Mouse (Mus musculus): ENCODE data around the gene Sgsm3. TPM values are rescaled to one million over a fixed set of nuclear protein-coding genes. Genes with fewer than 3 reads are reported as not detected.

The Sgsm3 gene
- polyA plus RNA-seq, 1 experiment from 2014 or later: 74.3 TPM

DNA sequence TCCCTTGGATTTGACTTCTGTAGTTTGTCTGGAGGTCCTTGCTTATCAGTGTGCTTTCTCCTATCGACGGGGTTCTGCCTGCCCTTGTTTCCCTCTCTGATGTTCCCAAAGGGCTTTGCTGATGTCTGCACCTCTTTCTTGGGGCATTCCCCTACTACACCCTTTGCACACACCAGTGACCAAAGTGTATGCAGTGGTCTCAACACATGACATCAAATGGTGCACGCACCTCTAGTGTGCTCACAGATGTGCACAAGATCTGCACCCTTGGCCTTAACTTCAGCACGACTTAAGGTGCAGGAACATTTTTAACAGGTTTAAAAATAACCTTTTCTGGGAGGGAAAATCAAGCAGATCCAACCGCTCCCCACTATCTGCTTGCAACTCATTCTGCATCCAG, 38.2 kb upstream of the Sgsm3 start:
- no peaks in the 10 kb centered on the region for H3K27me3 ChIP-seq (ENCODE audit: control insufficient read depth, insufficient read depth, low read depth, low read length)
- H3K9me3 ChIP-seq (replicated peaks; ENCODE audit: control insufficient read depth, low read length, poor library complexity, severe bottlenecking): no peaks in the 10 kb centered on the region
- H3K4me2 ChIP-seq (ENCODE audit: low read length): no peak overlapping the region
- H3K4me3 ChIP-seq (ENCODE audit: low read depth, low read length): no peak overlapping the region
- 67% methylated on average over 5 of the region's 5 CpGs for WGBS
- H3K36me3 ChIP-seq (ENCODE audit: control insufficient read depth, insufficient read depth, low read length): peaks cover 6% of the 10 kb centered on the region; the same call in 1 of the 2 replicates
- no peak overlapping the region for H3K9ac ChIP-seq (ENCODE audit: low read depth, low read length)
- no peaks in the 10 kb centered on the region for H3K4me1 ChIP-seq (ENCODE audit: control insufficient read depth, insufficient read depth, low read length)
- H3K27ac ChIP-seq (ENCODE audit: low read length): no peak overlapping the region
- no peak for ATAC-seq

- no peak for ATAC-seq
- Histone ChIP-seq H3K36me3 (ENCODE audit: control insufficient read depth, insufficient read depth, low read length) (peaks cover 6% of the 10 kb centered on the region; the same call in 1 of the 2 replicates), H3K9ac (ENCODE audit: low read depth, low read length) (no peak overlapping the region), H3K4me2 (ENCODE audit: low read length) (no peak overlapping the region), H3K4me1 (ENCODE audit: control insufficient read depth, insufficient read depth, low read length) (no peaks in the 10 kb centered on the region), H3K4me3 (ENCODE audit: low read depth, low read length) (no peak overlapping the region), H3K9me3 (replicated peaks; ENCODE audit: control insufficient read depth, low read length, poor library complexity, severe bottlenecking) (no peaks in the 10 kb centered on the region), H3K27ac (ENCODE audit: low read length) (no peak overlapping the region), H3K27me3 (ENCODE audit: control insufficient read depth, insufficient read depth, low read depth, low read length) (no peaks in the 10 kb centered on the region)
- 82% methylated on average over 6 of the region's 6 CpGs for WGBS
Observed at GRCm38 (mm10) chr15:80941468-80942040, 36.0 kb upstream of the Sgsm3 start.

DNA sequence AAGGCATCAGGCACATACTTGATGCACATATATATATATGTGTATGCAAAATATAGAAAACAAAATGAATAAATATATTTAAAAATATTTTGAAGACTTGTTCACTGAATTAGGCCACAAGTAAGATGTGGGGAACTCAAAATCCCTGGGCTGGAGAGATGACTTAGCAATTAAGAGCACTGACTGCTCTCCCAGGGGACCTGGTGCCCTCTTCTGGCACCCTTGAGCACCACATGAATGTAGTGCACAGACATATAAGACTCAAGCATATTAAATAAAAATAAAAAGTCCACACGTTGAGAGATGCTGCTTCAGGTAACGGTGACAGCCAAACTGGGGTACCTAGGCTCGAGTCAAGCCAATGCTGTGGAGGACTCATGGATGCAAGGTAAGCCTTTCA, 31.7 kb upstream of the Sgsm3 start:
- no peaks in the 10 kb centered on the region for H3K36me3 ChIP-seq (ENCODE audit: control insufficient read depth, insufficient read depth, low read length)
- no peaks in the 10 kb centered on the region for H3K9me3 ChIP-seq (replicated peaks; ENCODE audit: control insufficient read depth, low read length, poor library complexity, severe bottlenecking)
- no peak overlapping the region for H3K4me2 ChIP-seq (ENCODE audit: low read length)
- peaks cover 9% of the 10 kb centered on the region for H3K4me1 ChIP-seq (ENCODE audit: control insufficient read depth, insufficient read depth, low read length)
- ATAC-seq: no peak
- no peak overlapping the region for H3K9ac ChIP-seq (ENCODE audit: low read depth, low read length)
- H3K27me3 ChIP-seq (ENCODE audit: control insufficient read depth, insufficient read depth, low read depth, low read length): no peaks in the 10 kb centered on the region
- H3K27ac ChIP-seq (ENCODE audit: low read length): no peak overlapping the region
- H3K4me3 ChIP-seq (ENCODE audit: low read depth, low read length): no peak overlapping the region
- 65% methylated on average over 3 of the region's 3 CpGs for WGBS

GRCm38 (mm10) chr15:80948145-80949135, 29.1 kb upstream of the Sgsm3 start, which contains the start of gene Adsl:
Gene Adsl (plus strand): TSS chr15:80948490.
- Histone ChIP-seq H3K4me2 (ENCODE audit: low read length) (peak within 1 kb of the TSS; percentile 63), H3K36me3 (ENCODE audit: control insufficient read depth, insufficient read depth, low read length) (peaks cover 5% of the 10 kb centered on the region), H3K9ac (ENCODE audit: low read depth, low read length) (peak within 1 kb of the TSS; percentile 78), H3K9me3 (replicated peaks; ENCODE audit: control insufficient read depth, low read length, poor library complexity, severe bottlenecking) (no peaks in the 10 kb centered on the region), H3K4me1 (ENCODE audit: control insufficient read depth, insufficient read depth, low read length) (peaks cover 9% of the 10 kb centered on the region), H3K27ac (ENCODE audit: low read length) (peak within 1 kb of the TSS; percentile 79), H3K4me3 (ENCODE audit: low read depth, low read length) (peak within 1 kb of the TSS; percentile 91), H3K27me3 (ENCODE audit: control insufficient read depth, insufficient read depth, low read depth, low read length) (no peaks in the 10 kb centered on the region)
- ATAC-seq: peak; percentile 96
- under 1% methylated on average over 63 of the region's 63 CpGs for WGBS

- H3K9ac ChIP-seq (ENCODE audit: low read depth, low read length): no peak overlapping the region
- H3K9me3 ChIP-seq (replicated peaks; ENCODE audit: control insufficient read depth, low read length, poor library complexity, severe bottlenecking): no peaks in the 10 kb centered on the region
- WGBS: 63% methylated on average over 4 of the region's 4 CpGs
Observed at GRCm38 (mm10) chr15:80949431-80949830, 28.1 kb upstream of the Sgsm3 start.

GRCm38 (mm10) chr15:80950055-80950454, 27.5 kb upstream of the Sgsm3 start:
- H3K27ac ChIP-seq (ENCODE audit: low read length): no peak overlapping the region
- H3K9ac ChIP-seq (ENCODE audit: low read depth, low read length): no peak overlapping the region
- no peak for ATAC-seq
- 94% methylated on average over 7 of the region's 7 CpGs for WGBS
- no peak overlapping the region for H3K4me2 ChIP-seq (ENCODE audit: low read length)
- peaks cover 9% of the 10 kb centered on the region for H3K4me1 ChIP-seq (ENCODE audit: control insufficient read depth, insufficient read depth, low read length)
- peaks cover 10% of the 10 kb centered on the region for H3K36me3 ChIP-seq (ENCODE audit: control insufficient read depth, insufficient read depth, low read length)
- no peak overlapping the region for H3K4me3 ChIP-seq (ENCODE audit: low read depth, low read length)
- H3K9me3 ChIP-seq (replicated peaks; ENCODE audit: control insufficient read depth, low read length, poor library complexity, severe bottlenecking): no peaks in the 10 kb centered on the region
- H3K27me3 ChIP-seq (ENCODE audit: control insufficient read depth, insufficient read depth, low read depth, low read length): no peaks in the 10 kb centered on the region

More at GRCm38 (mm10) chr15:80949431-80949830, 28.1 kb upstream of the Sgsm3 start:
- Histone ChIP-seq H3K4me3 (ENCODE audit: low read depth, low read length) (peak overlapping the region; percentile 91), H3K27me3 (ENCODE audit: control insufficient read depth, insufficient read depth, low read depth, low read length) (no peaks in the 10 kb centered on the region), H3K4me1 (ENCODE audit: control insufficient read depth, insufficient read depth, low read length) (peaks cover 9% of the 10 kb centered on the region), H3K4me2 (ENCODE audit: low read length) (peak overlapping the region; percentile 63), H3K36me3 (ENCODE audit: control insufficient read depth, insufficient read depth, low read length) (peaks cover 10% of the 10 kb centered on the region), H3K27ac (ENCODE audit: low read length) (no peak overlapping the region)
- ATAC-seq: no peak

DNA sequence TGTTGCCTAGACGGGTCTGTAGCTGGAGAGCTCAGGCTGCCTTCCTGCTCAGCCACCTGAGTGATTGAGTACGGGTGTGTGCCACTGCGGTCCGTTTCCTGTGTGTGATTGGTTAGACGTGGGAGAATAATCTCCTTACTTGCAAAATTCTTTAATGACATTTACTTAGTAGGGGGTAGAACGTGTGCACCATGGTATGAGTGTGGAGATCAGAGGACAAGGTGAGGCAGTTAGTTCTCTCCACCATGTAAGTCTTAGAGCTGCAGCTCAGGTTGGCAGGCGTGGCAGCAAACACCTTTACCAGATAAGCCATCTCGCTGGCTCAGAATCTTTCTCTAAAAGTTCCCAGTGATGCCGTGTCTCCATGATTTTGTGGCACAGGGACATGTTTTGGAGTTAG, 23.6 kb upstream of the Sgsm3 start:
- H3K36me3 ChIP-seq (ENCODE audit: control insufficient read depth, insufficient read depth, low read length): peaks cover 21% of the 10 kb centered on the region

DNA sequence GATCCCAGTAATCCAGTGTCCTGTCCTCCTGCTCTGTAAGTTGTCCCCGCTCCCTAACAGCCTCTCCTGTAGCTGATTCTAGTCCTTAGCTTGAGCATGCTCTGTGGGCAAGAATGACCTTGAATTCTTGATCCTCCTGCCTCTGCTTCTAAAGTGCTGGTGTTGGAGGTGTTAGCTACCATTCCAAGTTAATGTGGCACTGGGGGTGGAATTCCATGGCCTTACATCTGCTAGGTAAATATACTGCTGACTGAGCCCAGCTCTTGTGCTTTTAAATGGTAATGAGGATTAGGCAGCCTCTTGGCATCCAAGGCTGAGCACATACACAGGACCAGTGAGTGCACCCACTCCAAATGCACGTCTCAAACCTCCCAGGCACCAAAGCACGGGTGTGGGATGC, 22.7 kb upstream of the Sgsm3 start:
- H3K4me2 ChIP-seq (ENCODE audit: low read length): no peak overlapping the region
- no peaks in the 10 kb centered on the region for H3K9me3 ChIP-seq (replicated peaks; ENCODE audit: control insufficient read depth, low read length, poor library complexity, severe bottlenecking)
- H3K36me3 ChIP-seq (ENCODE audit: control insufficient read depth, insufficient read depth, low read length): peaks cover 21% of the 10 kb centered on the region
- no peak for ATAC-seq
- no peaks in the 10 kb centered on the region for H3K27me3 ChIP-seq (ENCODE audit: control insufficient read depth, insufficient read depth, low read depth, low read length)
- no peak overlapping the region for H3K27ac ChIP-seq (ENCODE audit: low read length)
- no peak overlapping the region for H3K9ac ChIP-seq (ENCODE audit: low read depth, low read length)
- H3K4me3 ChIP-seq (ENCODE audit: low read depth, low read length): no peak overlapping the region
- WGBS: 45% methylated on average over 3 of the region's 3 CpGs
- H3K4me1 ChIP-seq (ENCODE audit: control insufficient read depth, insufficient read depth, low read length): no peaks in the 10 kb centered on the region

More for the DNA sequence above, 23.6 kb upstream of the Sgsm3 start:
- no peak for ATAC-seq
- Histone ChIP-seq H3K27ac (ENCODE audit: low read length) (no peak overlapping the region), H3K9me3 (replicated peaks; ENCODE audit: control insufficient read depth, low read length, poor library complexity, severe bottlenecking) (no peaks in the 10 kb centered on the region), H3K9ac (ENCODE audit: low read depth, low read length) (no peak overlapping the region), H3K27me3 (ENCODE audit: control insufficient read depth, insufficient read depth, low read depth, low read length) (no peaks in the 10 kb centered on the region), H3K4me2 (ENCODE audit: low read length) (no peak overlapping the region), H3K4me1 (ENCODE audit: control insufficient read depth, insufficient read depth, low read length) (peaks cover 9% of the 10 kb centered on the region), H3K4me3 (ENCODE audit: low read depth, low read length) (no peak overlapping the region)
- 92% methylated on average over 9 of the region's 9 CpGs for WGBS
